Mouse (Mus musculus) midbrain, embryonic 14.5 days (tissue): ENCODE measurements around the gene Bicra. TPM values are rescaled to one million over a fixed set of nuclear protein-coding genes. Genes with fewer than 3 reads are reported as not detected.

Source experiments
- ATAC-seq: fragments of 200-750 bp; cut with Nextera tagmentation; 2 replicates; pipeline ENCODE4 v1.8.0; 2017; ENCODE audit warnings: moderate number of reproducible peaks, moderate library complexity; ENCODE audit not compliant: low FRiP score, low TSS enrichment
- DNase-seq: peaks from one replicate; pipeline ENCODE4 v3.0.0-alpha.2; 2015
- H3K27ac ChIP-seq: fragments of 300-500 bp; sonication (generic); replicated peaks from 2 replicates; pipeline ENCODE4 v1.5.1; 2014; ENCODE audit warnings: mild to moderate bottlenecking, low read depth, low read length, moderate library complexity
- H3K27me3 ChIP-seq: fragments of 300-500 bp; sonication (generic); 2 replicates; pipeline ENCODE4 v1.6.1; 2014; ENCODE audit warnings: low read length, control low read depth, mixed read lengths; ENCODE audit not compliant: control insufficient read depth, insufficient read depth
- H3K36me3 ChIP-seq: fragments of 300-500 bp; sonication (generic); 2 replicates; pipeline ENCODE4 v1.6.1; 2014; ENCODE audit warnings: low read length, control low read depth; ENCODE audit not compliant: control insufficient read depth, insufficient read depth
- H3K4me1 ChIP-seq: fragments of 300-500 bp; sonication (generic); 2 replicates; pipeline ENCODE4 v1.6.1; 2014; ENCODE audit warnings: mild to moderate bottlenecking, antibody characterized with exemption, low read length, control low read depth; ENCODE audit not compliant: control insufficient read depth, insufficient read depth
- H3K4me2 ChIP-seq: fragments of 300-500 bp; sonication (generic); 2 replicates; pipeline ENCODE4 v1.6.1; 2014; ENCODE audit warnings: mild to moderate bottlenecking, low read length, moderate library complexity
- H3K4me3 ChIP-seq: fragments of 300-500 bp; sonication (generic); replicated peaks from 2 replicates; pipeline ENCODE4 v1.5.1; 2014; ENCODE audit warnings: low read depth, low read length
- H3K9ac ChIP-seq: fragments of 300-500 bp; sonication (generic); replicated peaks from 2 replicates; pipeline ENCODE4 v1.6.1; 2014; ENCODE audit warnings: mild to moderate bottlenecking, low read length, moderate library complexity
- H3K9me3 ChIP-seq: fragments of 300-500 bp; sonication (generic); 2 replicates; pipeline ENCODE4 v1.6.1; 2016; ENCODE audit warnings: low read length, control low read depth, mixed read lengths; ENCODE audit not compliant: control insufficient read depth
- WGBS: fragments of 180-500 bp; shearing (Covaris S2); extraction: QIAGEN DNeasy Blood & Tissue Kit; methylation state at CpG from one replicate; pipeline ENCODE4 v1.1.7; 2014; 5-methylcytosine and 5-hydroxymethylcytosine counted together
- polyA plus RNA-seq: library from polyadenylated mRNA; unstranded; fragments of >200 nt; fragmentation: Nextera tagmentation; extraction: Ambion mirVana; gene quantifications from 2 replicates; pipeline ENCODE4 v1.2.1, GENCODE M21; 2014

The Bicra gene
- polyA plus RNA-seq, 1 experiment from 2014 or later = 9.0 TPM

- Histone ChIP-seq H3K36me3 (peaks cover 28% of the 10 kb centered on the region), H3K4me3 (peak within 1 kb of the TSS; percentile 82), H3K9ac (peak within 1 kb of the TSS; percentile 78), H3K4me2 (peak within 1 kb of the TSS; percentile 89), H3K4me1 (peaks cover 24% of the 10 kb centered on the region), H3K9me3 (no peaks in the 10 kb centered on the region), H3K27ac (peak within 1 kb of the TSS; percentile 83), H3K27me3 (no peaks in the 10 kb centered on the region)
- ATAC-seq = peak; percentile 94
- peak; percentile 96 for DNase-seq
- WGBS = under 1% methylated on average over 33 of the region's 33 CpGs
Measured at GRCm38 (mm10) chr7:15922220-15922773, 125.4 kb downstream of the Bicra start, which contains the start of gene Selenow. TSS of gene Selenow (minus strand) at chr7:15922402.

DNA sequence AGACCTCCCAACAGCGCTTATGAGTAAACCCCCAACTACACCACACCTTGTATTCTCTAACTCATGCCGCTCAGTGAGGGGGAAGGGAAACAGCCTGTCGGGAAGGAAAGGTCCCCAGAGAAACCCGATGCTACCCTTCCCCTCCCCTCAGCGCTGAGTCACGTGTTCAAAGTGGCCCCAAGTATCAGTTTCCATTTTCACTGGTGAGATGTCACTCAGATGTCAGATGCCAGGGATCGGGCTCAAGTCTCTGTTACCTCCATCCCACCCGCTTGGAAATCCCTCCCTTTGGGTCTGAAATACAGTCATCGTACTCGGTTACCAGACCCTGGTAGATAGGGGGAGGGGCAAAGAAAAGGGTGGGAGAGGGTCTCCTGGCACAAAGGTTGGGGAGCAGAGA lies 125.9 kb downstream of the Bicra start:
- ATAC-seq = peak; percentile 62
- WGBS = 0% methylated on average over 10 of the region's 10 CpGs
- Histone ChIP-seq H3K9me3 (no peaks in the 10 kb centered on the region), H3K9ac (peak overlapping the region; percentile 78), H3K27ac (peak overlapping the region; percentile 83), H3K4me3 (peak overlapping the region; percentile 82), H3K27me3 (no peaks in the 10 kb centered on the region), H3K36me3 (peaks cover 32% of the 10 kb centered on the region), H3K4me1 (peaks cover 24% of the 10 kb centered on the region), H3K4me2 (peak overlapping the region; percentile 89)
- peak; percentile 75 for DNase-seq

Other genes starting within 250 kb of the Bicra start
- gene Obox6, start 208.2 kb downstream of the Bicra start, polyA plus RNA-seq = not detected in 2 replicates
- 0.18 TPM in 1 of 2 replicates, not detected in the other for gene Crx, start 168.0 kb downstream of the Bicra start, polyA plus RNA-seq
- 0.22 TPM in 1 of 2 replicates, not detected in the other for gene Crxos, start 165.3 kb downstream of the Bicra start, polyA plus RNA-seq
- gene Selenow, start 125.5 kb downstream of the Bicra start, polyA plus RNA-seq = 1,539 and 1,832 TPM in 2 replicates
- gene Nop53, start 101.8 kb downstream of the Bicra start, polyA plus RNA-seq = 135 and 136 TPM in 2 replicates
- gene Ehd2, start 80.4 kb downstream of the Bicra start, polyA plus RNA-seq = 3.1 and 3.9 TPM in 2 replicates
- 0.09 and 0.13 TPM in 2 replicates for gene Zfp541, start 13.9 kb upstream of the Bicra start, polyA plus RNA-seq
- 209 and 245 TPM in 2 replicates for gene Napa, start 50.5 kb upstream of the Bicra start, polyA plus RNA-seq
- gene Kptn, start 72.0 kb upstream of the Bicra start, polyA plus RNA-seq = 33.1 and 40.5 TPM in 2 replicates
- 1.1 and 1.2 TPM in 2 replicates for gene Slc8a2, start 81.9 kb upstream of the Bicra start, polyA plus RNA-seq
- 137 and 151 TPM in 2 replicates for gene Meis3, start 127.2 kb upstream of the Bicra start, polyA plus RNA-seq
- gene Dhx34, start 174.1 kb upstream of the Bicra start, polyA plus RNA-seq = 11.6 and 11.9 TPM in 2 replicates
- gene C5ar2, start 196.2 kb upstream of the Bicra start, polyA plus RNA-seq = not detected in 2 replicates
- 0.11 and 1.6 TPM in 2 replicates for gene C5ar1, start 211.6 kb upstream of the Bicra start, polyA plus RNA-seq
- gene Inafm1, start 225.7 kb upstream of the Bicra start, polyA plus RNA-seq = 36.4 and 44.7 TPM in 2 replicates
- gene Ccdc9, start 238.9 kb upstream of the Bicra start, polyA plus RNA-seq = 17.6 and 24.1 TPM in 2 replicates